Mouse (Mus musculus) brain, embryonic 14.5 days (tissue): ENCODE measurements around the gene Fgr.

Experiments
- CTCF ChIP-seq: fragments of 200-500 bp; IDR thresholded peaks from 2 replicates; pipeline ENCODE4 v1.5.1; 2012; ENCODE audit warnings: inconsistent platforms, mild to moderate bottlenecking, moderate library complexity, borderline replicate concordance; ENCODE audit not compliant: insufficient read depth, insufficient read length; ENCODE audit errors: extremely low read depth
- POLR2A ChIP-seq: fragments of 200-500 bp; IDR thresholded peaks from 2 replicates; pipeline ENCODE4 v1.6.1; 2012; ENCODE audit warnings: mild to moderate bottlenecking, inconsistent platforms, borderline replicate concordance; ENCODE audit not compliant: poor library complexity, insufficient read depth, insufficient read length, severe bottlenecking; ENCODE audit errors: extremely low read depth

- no peak for TF ChIP-seq CTCF
- TF ChIP-seq POLR2A: no peak
Observed at GRCm38 (mm10) chr4:132964064-132964463, 9.8 kb upstream of the Fgr start.
